Mouse (Mus musculus) megakaryocyte, embryonic 14.5 days (primary cell): ENCODE results near the gene Pxk.

Experiments
- FLI1 ChIP-seq: IDR thresholded peaks from 2 replicates; pipeline ENCODE4 v1.6.1; 2012; ENCODE audit warnings: low read length, inconsistent platforms, mixed read lengths
- GATA1 ChIP-seq: IDR thresholded peaks from 3 replicates; pipeline ENCODE4 v1.6.1; 2012; ENCODE audit warnings: mixed read lengths, low read length, inconsistent platforms, borderline replicate concordance

DNA sequence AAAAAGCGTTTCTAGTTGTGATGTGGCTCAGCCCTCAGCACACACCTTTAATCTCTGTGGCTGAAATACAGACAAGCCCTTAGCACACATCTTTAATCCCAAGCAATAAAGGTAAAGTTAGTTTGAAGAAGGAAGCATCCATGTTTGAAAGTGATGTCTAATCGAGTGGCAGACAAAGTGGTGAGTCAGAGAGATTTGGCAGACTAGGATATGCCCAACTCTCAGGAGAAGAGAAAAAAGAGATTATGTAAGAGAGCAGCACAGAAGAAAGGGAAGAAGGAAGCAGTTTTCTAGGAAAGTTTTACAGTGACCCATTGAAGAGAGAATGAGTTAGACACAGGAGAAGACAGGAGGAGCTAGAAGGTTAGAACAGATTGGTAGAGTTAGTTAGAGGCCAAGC, 9.0 kb upstream of the Pxk start:
- TF ChIP-seq GATA1, result no peak
- no peak for TF ChIP-seq FLI1
